Mouse (Mus musculus) 416B (cell line): ENCODE data around the gene Fam206a.
A peak's percentile ranks its signal among the peaks of the same experiment; 100 is the strongest.

Experiments
- DNase-seq: peaks from one replicate; pipeline ENCODE4 v3.0.0; 2011; ENCODE audit warnings: low read depth

Gene Fam206a

DNA sequence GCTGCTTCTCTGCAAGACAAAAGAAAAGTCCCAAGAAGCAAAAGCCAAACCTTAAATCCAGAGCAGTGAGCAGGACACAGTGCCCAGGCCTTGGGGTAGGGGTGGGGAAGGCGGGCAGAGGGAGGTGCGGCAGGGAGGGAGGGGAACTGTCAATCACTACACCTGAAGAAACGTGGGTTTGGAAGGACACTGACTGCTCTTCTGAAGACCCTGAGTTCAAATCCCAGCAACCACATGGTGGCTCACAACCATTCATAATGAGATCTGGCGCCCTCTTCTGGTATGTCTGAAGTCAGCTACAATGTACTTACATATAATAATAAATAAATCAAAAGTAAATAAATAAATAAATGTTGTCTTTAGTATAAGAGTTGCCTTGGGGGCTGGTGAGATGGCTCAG is 42.8 kb downstream of the Fam206a start:
- no peak for DNase-seq

DNA sequence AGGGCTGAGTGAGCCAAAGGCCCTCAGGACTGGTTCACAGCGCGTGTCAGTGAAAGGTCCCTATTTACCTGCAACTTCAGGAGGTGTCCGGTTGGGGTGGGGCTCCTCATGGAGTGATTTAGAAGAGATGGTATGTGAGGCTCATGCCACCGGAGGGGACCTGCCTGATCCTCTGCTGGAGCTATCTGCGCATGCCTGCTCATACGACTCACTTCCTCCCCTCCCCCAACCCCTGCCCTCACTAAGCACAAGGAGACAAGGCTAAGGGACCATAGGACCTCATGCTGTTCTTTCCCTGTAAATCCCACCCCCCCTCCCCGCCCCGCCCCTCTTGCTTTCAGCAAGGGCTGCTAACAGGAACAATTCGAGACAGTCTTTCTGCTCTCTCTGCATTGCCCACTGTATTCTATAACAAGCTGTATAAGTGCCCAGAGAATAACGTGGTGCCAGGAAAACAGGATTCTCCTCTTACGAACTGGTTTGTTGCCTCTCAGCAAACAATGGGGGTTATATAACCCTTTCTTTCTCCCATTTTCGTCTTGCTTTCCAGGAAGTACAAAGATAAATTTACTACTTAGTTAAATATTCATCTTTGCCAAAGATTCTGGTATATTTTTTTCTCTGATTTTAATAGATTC is 43.9 kb downstream of the Fam206a start:
- peak; percentile 30 for DNase-seq

DNA sequence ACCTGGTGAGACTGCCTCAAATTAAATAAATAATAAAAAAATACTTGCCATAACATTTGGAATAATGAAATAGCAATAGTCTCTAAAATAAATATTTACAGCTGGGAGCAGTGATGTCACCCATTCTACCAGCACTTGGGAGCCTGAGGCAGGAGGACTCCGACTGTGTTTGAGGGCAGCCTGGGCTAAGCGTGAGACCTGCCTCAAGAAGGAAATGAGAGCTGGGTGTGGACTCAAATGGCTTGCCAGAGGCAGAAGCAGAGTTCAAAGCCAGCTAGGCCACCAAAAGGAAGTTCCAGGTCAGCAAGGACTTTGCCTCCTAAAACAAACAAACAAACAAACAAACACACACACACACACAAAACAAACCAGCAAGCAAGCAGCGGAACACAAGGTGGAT is 45.3 kb downstream of the Fam206a start:
- DNase-seq = no peak

DNA sequence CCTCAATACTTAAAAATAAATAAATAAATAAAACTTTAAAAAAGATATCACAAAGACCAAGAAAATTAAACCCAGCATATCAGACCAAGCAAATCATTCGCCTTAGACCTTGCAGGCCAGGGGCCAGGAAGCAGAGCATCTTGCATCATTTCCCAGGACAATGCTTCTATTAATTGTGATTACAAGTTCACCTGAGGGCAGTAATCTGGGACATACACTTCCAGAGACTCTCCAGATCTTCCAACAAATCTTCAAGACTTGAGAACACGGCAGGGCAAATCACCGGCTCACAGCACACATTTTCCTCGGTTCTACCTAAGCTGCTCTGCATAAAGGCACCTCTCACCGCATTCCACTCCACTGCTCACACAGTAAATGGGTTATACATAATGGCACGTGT is 45.9 kb downstream of the Fam206a start:
- DNase-seq = no peak

DNA sequence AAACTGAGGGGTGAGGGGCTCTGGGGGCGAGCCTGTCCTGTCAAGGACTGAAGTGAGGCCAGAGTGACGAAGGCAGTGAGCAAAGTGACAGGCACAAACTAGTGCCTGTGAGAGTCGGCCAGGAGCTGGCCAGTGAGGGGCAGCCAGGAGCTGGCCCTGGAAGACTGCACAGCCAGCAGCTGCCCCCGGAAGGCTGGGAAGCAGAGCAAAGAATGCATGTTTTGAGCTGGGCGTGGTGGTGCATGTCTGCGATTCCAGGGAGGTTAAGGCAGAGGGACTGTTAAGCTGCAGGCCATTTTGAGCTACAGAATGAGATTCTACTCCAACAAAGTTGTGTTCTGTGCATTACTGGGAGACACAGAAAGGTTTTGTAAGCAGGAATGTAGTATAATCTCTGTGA is 48.6 kb downstream of the Fam206a start:
- DNase-seq = no peak

DNA sequence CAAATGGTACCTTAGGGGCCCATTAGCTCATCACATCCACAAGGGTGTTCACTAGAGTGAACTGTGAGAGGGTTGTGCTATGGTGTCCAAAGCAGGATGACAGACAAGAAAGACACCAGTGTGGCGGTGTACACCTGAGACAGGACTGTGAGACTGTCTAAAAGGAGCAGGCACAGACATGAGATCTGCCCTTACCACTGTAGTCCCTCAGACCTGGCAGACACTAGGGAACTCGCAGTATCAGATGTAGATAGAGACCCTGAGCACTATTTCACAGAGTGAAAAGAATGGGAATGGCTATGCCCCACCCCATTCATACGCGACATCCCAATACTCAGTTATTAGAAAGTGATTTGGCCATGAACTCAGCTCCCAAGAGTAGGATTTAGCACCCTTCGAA is 53.8 kb downstream of the Fam206a start:
- no peak for DNase-seq

DNA sequence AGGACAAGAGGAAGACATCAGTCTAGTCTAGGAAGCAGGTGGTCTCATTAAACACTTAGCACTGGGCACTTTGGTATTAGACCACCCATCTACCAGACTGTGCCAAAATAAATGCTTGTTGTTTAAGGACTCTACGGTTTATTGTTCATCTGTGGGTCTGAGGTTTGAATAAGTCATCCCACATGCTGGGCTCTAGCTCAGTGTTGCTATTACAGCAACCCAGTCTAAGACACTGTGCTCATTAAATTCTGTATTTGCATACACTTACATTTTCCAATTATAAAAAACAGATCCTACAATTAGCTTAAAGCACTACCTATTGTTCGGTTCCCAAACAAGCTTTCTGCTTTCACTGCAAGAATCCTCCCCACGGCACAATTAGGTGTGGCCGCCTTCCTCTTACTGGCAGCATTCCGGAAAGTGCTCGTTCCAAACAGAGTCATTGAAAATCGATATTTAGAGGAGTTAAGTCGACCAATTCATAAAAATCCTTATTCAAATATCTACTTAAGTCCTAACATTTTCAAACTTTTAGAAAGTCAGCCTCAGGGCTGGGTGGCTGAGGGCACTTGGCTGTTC is 54.3 kb downstream of the Fam206a start:
- no peak for DNase-seq

DNA sequence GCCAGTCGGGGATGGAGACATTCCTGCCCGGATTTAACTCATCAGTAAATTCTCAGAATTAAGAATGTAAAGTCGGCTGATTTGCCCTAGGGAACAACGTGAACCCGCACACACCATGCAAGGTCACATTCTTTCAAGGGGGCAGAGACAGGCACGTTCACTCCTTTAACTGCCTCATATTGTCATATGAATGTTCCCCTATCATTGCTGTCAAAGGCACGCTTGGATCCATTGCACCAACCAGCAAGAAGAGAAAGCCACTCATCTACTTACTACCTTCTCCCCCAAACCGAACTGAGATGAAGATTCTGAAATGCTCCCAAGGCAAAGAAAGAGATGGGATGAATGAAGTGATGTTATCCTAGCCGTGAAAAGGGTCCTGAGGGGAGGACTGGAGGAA is 56.6 kb downstream of the Fam206a start:
- DNase-seq = no peak
